Mouse (Mus musculus) CH12.LX (cell line): Measurements from ENCODE around the gene Myl12a. TPM values are rescaled to one million over a fixed set of nuclear protein-coding genes. Genes with fewer than 3 reads are reported as not detected.

Source experiments
- DNase-seq: peaks from one replicate; pipeline ENCODE4 v3.0.0-alpha.2; 2013; ENCODE audit errors: extremely low read depth
- H3K27ac ChIP-seq: 2 replicates; pipeline ENCODE4 v1.5.1; 2012; ENCODE audit warnings: low read depth, mild to moderate bottlenecking, control low read depth, moderate library complexity; ENCODE audit not compliant: insufficient read depth
- H3K27me3 ChIP-seq: replicated peaks from 2 replicates; pipeline ENCODE3; 2012; ENCODE audit warnings: inconsistent platforms
- H3K36me3 ChIP-seq, 2 experiments: replicated peaks in 1 of 2; 2 replicates each; pipeline versions ENCODE3 to v1.6.1; 2012; ENCODE audit warnings: inconsistent platforms in 1 of 2, low read length in 1 of 2, mild to moderate bottlenecking in 1 of 2, mixed read lengths in 1 of 2, moderate library complexity in 1 of 2; ENCODE audit not compliant: control insufficient read depth in 1 of 2, insufficient read depth in 1 of 2
- H3K4me1 ChIP-seq, 2 experiments: 2 replicates each; pipeline ENCODE4 v1.6.1; 2012; ENCODE audit warnings: inconsistent platforms in 1 of 2, moderate library complexity in 1 of 2; ENCODE audit not compliant: insufficient read depth in 2 of 2, control insufficient read depth in 1 of 2
- H3K4me2 ChIP-seq: 2 replicates; pipeline ENCODE4 v1.6.1; 2012; ENCODE audit warnings: low read depth, mild to moderate bottlenecking, control low read depth; ENCODE audit not compliant: poor library complexity, insufficient read depth, severe bottlenecking
- H3K4me3 ChIP-seq, 3 experiments: fragments of 150-350 bp in 1 of 3; sonication (generic) in 1 of 3; replicated peaks in 1 of 3; 2 replicates each; pipeline versions ENCODE3 to v1.5.1; 2011 to 2012; ENCODE audit warnings: low read depth in 2 of 3, low read length in 2 of 3, mild to moderate bottlenecking in 2 of 3, moderate library complexity in 2 of 3, control low read depth in 1 of 3, improper control_type of control experiment in 1 of 3, inconsistent platforms in 1 of 3, mixed read lengths in 1 of 3; ENCODE audit not compliant: poor library complexity in 1 of 3
- H3K79me2 ChIP-seq: replicated peaks from 2 replicates; pipeline ENCODE4 v1.6.1; 2012; ENCODE audit warnings: mild to moderate bottlenecking, moderate library complexity; ENCODE audit not compliant: control insufficient read depth, poor library complexity, insufficient read depth, severe bottlenecking; ENCODE audit errors: extremely low read depth
- H3K9ac ChIP-seq: 2 replicates; pipeline ENCODE4 v1.6.1; 2012; ENCODE audit warnings: low read depth, mild to moderate bottlenecking, control low read depth, moderate library complexity; ENCODE audit not compliant: insufficient read depth
- H3K9me3 ChIP-seq: replicated peaks from 2 replicates; pipeline ENCODE3; 2012; ENCODE audit warnings: low read length, inconsistent platforms, mixed read lengths
- BHLHE40 ChIP-seq: IDR thresholded peaks from 2 replicates; pipeline ENCODE4 v1.6.1; 2011; ENCODE audit warnings: mild to moderate bottlenecking, low read depth, low read length, improper control_type of control experiment
- CHD2 ChIP-seq: IDR thresholded peaks from 2 replicates; pipeline ENCODE4 v1.6.1; 2011; ENCODE audit warnings: low read length, improper control_type of control experiment
- CTCF ChIP-seq, 2 experiments: IDR thresholded peaks in 1 of 2; conservative IDR thresholded peaks in 1 of 2; 2 replicates each; pipeline ENCODE4 v1.5.1; 2011 to 2012; ENCODE audit warnings: low read depth in 2 of 2, low read length in 2 of 2, improper control_type of control experiment in 1 of 2, inconsistent platforms in 1 of 2, mild to moderate bottlenecking in 1 of 2, moderate library complexity in 1 of 2
- E2F4 ChIP-seq: IDR thresholded peaks from 2 replicates; pipeline ENCODE4 v1.6.1; 2011; ENCODE audit warnings: low read depth, low read length, improper control_type of control experiment; ENCODE audit not compliant: insufficient replicate concordance
- GABPA ChIP-seq: IDR thresholded peaks from 2 replicates; pipeline ENCODE4 v1.6.1; 2012; ENCODE audit warnings: low read depth, low read length, improper control_type of control experiment, inconsistent platforms; ENCODE audit not compliant: insufficient replicate concordance
- HCFC1 ChIP-seq: IDR thresholded peaks from 2 replicates; pipeline ENCODE4 v1.6.1; 2012; ENCODE audit warnings: low read depth, mild to moderate bottlenecking, inconsistent platforms, low read length, improper control_type of control experiment
- IRF4 ChIP-seq: IDR thresholded peaks from 2 replicates; pipeline ENCODE4 v1.6.1; 2014; ENCODE audit warnings: low read depth, mild to moderate bottlenecking, inconsistent platforms, low read length, improper control_type of control experiment
- JUN ChIP-seq: IDR thresholded peaks from 2 replicates; pipeline ENCODE4 v1.6.1; 2011; ENCODE audit warnings: low read depth, mild to moderate bottlenecking, low read length, improper control_type of control experiment, moderate library complexity; ENCODE audit not compliant: insufficient read depth
- JUND ChIP-seq: conservative IDR thresholded peaks from 2 replicates; pipeline ENCODE4 v1.6.1; 2011; ENCODE audit warnings: low read depth, low read length, improper control_type of control experiment
- KAT2A ChIP-seq: IDR thresholded peaks from 2 replicates; pipeline ENCODE4 v1.6.1; 2012; ENCODE audit warnings: low read length, improper control_type of control experiment, inconsistent platforms; ENCODE audit not compliant: insufficient replicate concordance
- MAFK ChIP-seq: IDR thresholded peaks from 2 replicates; pipeline ENCODE4 v1.6.1; 2011; ENCODE audit warnings: low read length, improper control_type of control experiment; ENCODE audit not compliant: insufficient replicate concordance
- MAX ChIP-seq: IDR thresholded peaks from 2 replicates; pipeline ENCODE4 v1.6.1; 2011; ENCODE audit warnings: low read length, improper control_type of control experiment
- MAZ ChIP-seq: IDR thresholded peaks from 2 replicates; pipeline ENCODE4 v1.6.1; 2012; ENCODE audit warnings: low read depth, mild to moderate bottlenecking, inconsistent platforms, low read length, improper control_type of control experiment, moderate library complexity
- MEF2A ChIP-seq: IDR thresholded peaks from 2 replicates; pipeline ENCODE4 v1.6.1; 2014; ENCODE audit warnings: low read depth, mild to moderate bottlenecking, inconsistent platforms, low read length, improper control_type of control experiment, borderline replicate concordance
- NELFE ChIP-seq: IDR thresholded peaks from 2 replicates; pipeline ENCODE4 v1.6.1; 2011; ENCODE audit warnings: low read depth, low read length, improper control_type of control experiment
- NRF1 ChIP-seq: IDR thresholded peaks from 2 replicates; pipeline ENCODE4 v1.6.1; 2014; ENCODE audit warnings: low read depth, mild to moderate bottlenecking, inconsistent platforms, low read length, improper control_type of control experiment, moderate library complexity
- POLR2AphosphoS2 ChIP-seq: IDR thresholded peaks from 2 replicates; pipeline ENCODE4 v1.6.1; 2011; ENCODE audit warnings: low read depth, low read length, improper control_type of control experiment
- RAD21 ChIP-seq: IDR thresholded peaks from 2 replicates; pipeline ENCODE4 v1.6.1; 2011; ENCODE audit warnings: low read depth, mild to moderate bottlenecking, low read length, improper control_type of control experiment, moderate library complexity
- SIN3A ChIP-seq: IDR thresholded peaks from 2 replicates; pipeline ENCODE4 v1.6.1; 2012; ENCODE audit warnings: low read length, improper control_type of control experiment, inconsistent platforms
- SMC3 ChIP-seq: IDR thresholded peaks from 2 replicates; pipeline ENCODE4 v1.6.1; 2011; ENCODE audit warnings: low read depth, low read length, improper control_type of control experiment
- TBP ChIP-seq: conservative IDR thresholded peaks from 2 replicates; pipeline ENCODE4 v1.6.1; 2011; ENCODE audit warnings: low read depth, low read length, improper control_type of control experiment
- UBTF ChIP-seq: IDR thresholded peaks from 2 replicates; pipeline ENCODE4 v1.6.1; 2012; ENCODE audit warnings: low read depth, mild to moderate bottlenecking, inconsistent platforms, low read length, improper control_type of control experiment, moderate library complexity
- ZC3H11A ChIP-seq: IDR thresholded peaks from 2 replicates; pipeline ENCODE4 v1.6.1; 2012; ENCODE audit warnings: low read depth, mild to moderate bottlenecking, inconsistent platforms, low read length, improper control_type of control experiment
- ZKSCAN1 ChIP-seq: IDR thresholded peaks from 2 replicates; pipeline ENCODE4 v1.6.1; 2012; ENCODE audit warnings: low read depth, inconsistent platforms, low read length, improper control_type of control experiment, borderline replicate concordance
- ZNF384 ChIP-seq: IDR thresholded peaks from 2 replicates; pipeline ENCODE4 v1.6.1; 2012; ENCODE audit warnings: low read depth, low read length, improper control_type of control experiment, inconsistent platforms
- dilution Hi-C: fragments of 300-500 bp; cut with MboI; formaldehyde crosslinking; loops from 2 replicates; pipeline ENCODE4 v1.14.3; 2020; ENCODE audit warnings: low sequenced_read_pairs; ENCODE audit not compliant: extremely low pct_unique_long_range_greater_than_20kb, extremely low pct_ligation_motif_present
- in situ Hi-C: fragments of 300-500 bp; cut with MboI; formaldehyde crosslinking; loops from 3 replicates; pipeline ENCODE4 v1.14.3; 2019; ENCODE audit warnings: low sequenced_read_pairs, low pct_ligation_motif_present, low pct_unique_long_range_greater_than_20kb, mixed read lengths
- polyA plus RNA-seq: library from polyadenylated mRNA; unstranded; fragments of >175 nt; gene quantifications from 2 replicates; pipeline ENCODE4 v1.2.1, GENCODE M21; 2012; ENCODE audit warnings: low read depth; ENCODE audit not compliant: insufficient read length
- total RNA-seq, 2 experiments: library from RNA; depleted of rRNA; stranded (reverse); fragments of 300-350 nt in 1 of 2; fragments of >200 nt in 1 of 2; gene quantifications; 2 replicates each; pipeline ENCODE4 v1.2.3; 2012 to 2014

The Myl12a gene
- total and polyA plus RNA-seq, 3 experiments, result 163 to 285 (median 246) TPM

- Histone ChIP-seq H3K4me2 (peak overlapping the region; percentile 50), H3K79me2 (no peaks in the 10 kb centered on the region), H3K4me3 (no peak overlapping the region), H3K9me3 (no peaks in the 10 kb centered on the region), H3K4me1 (peaks cover 8 to 40% of the 10 kb centered on the region in 2 experiments), H3K9ac (no peak overlapping the region; the same call in 1 of the 2 replicates), H3K27me3 (no peaks in the 10 kb centered on the region), H3K36me3 (peaks cover 6 to 8% of the 10 kb centered on the region in 2 experiments), H3K27ac (no peak overlapping the region)
- dilution Hi-C loops (no loop called here), in situ Hi-C loops (loop anchor here (10.0 kb wide), 1 partner anchor 224 kb away; no protein-coding TSS in a partner anchor)
- TF ChIP-seq MAX (no peak), SIN3A (peak; percentile 69; the same call in 1 of the 2 replicates), ZC3H11A (peak; percentile 54; the same call in 1 of the 2 replicates), CTCF (conservative IDR thresholded peaks at IDR 0.05 in 1 of 2, IDR thresholded peaks at IDR 0.05 in 1 of 2; ENCODE audit: low read depth in 2 of 2, low read length in 2 of 2) (peak; percentile 23 to 84; a peak in 3 of 4 replicates), SMC3 (peak; percentile 74), MEF2A (peak; percentile 47; the same call in 1 of the 2 replicates), ZNF384 (peak; percentile 19; the same call in 1 of the 2 replicates), RAD21 (peak; percentile 94), JUND (no peak)
- DNase-seq, result peak; percentile 53
These were observed 34.0 kb downstream of the Myl12a start for GRCm38 (mm10) chr17:70968606-70969191.

- H3K36me3 ChIP-seq, result no peaks in the 10 kb centered on the region
- peaks cover 8 to 36% of the 10 kb centered on the region in 2 experiments for H3K4me1 ChIP-seq
- in situ Hi-C loops, result loop anchor here (10.0 kb wide), 1 partner anchor 223 kb away; no protein-coding TSS in a partner anchor
- no peak overlapping the region for H3K27ac ChIP-seq
- H3K4me2 ChIP-seq, result peak overlapping the region; percentile 27
- dilution Hi-C loops, result no loop called here
- TF ChIP-seq NELFE, result no peak
- TF ChIP-seq POLR2AphosphoS2, result no peak
- TF ChIP-seq KAT2A, result no peak
- TF ChIP-seq MAZ, result no peak
- TF ChIP-seq SMC3, result no peak
- no peak for TF ChIP-seq CHD2
- TF ChIP-seq NRF1, result no peak
- TF ChIP-seq HCFC1, result no peak
- no peak for TF ChIP-seq TBP
- no peak for TF ChIP-seq JUN
- TF ChIP-seq E2F4, result no peak
- TF ChIP-seq RAD21, result no peak
- no peak for TF ChIP-seq MEF2A
- no peak for TF ChIP-seq GABPA
- no peak for TF ChIP-seq MAFK
- TF ChIP-seq UBTF, result no peak
- TF ChIP-seq BHLHE40, result no peak
- no peak for TF ChIP-seq ZKSCAN1
- no peak for TF ChIP-seq IRF4
- TF ChIP-seq, all 38 proteins: peak for 0
- no peaks in the 10 kb centered on the region for H3K27me3 ChIP-seq
- H3K79me2 ChIP-seq, result no peaks in the 10 kb centered on the region
- H3K9ac ChIP-seq, result no peak overlapping the region
- H3K4me3 ChIP-seq, result no peak overlapping the region
- H3K9me3 ChIP-seq, result no peaks in the 10 kb centered on the region
- DNase-seq, result no peak
These were observed 35.0 kb downstream of the Myl12a start for GRCm38 (mm10) chr17:70967646-70968045.
